17 mouse cellular contexts compared by ENCODE assay signal in genomic region chr12:36681779-36682178, GRCm38 (mm10).
A peak's percentile ranks its signal among the peaks of the same experiment; 100 is the strongest.
DNase-seq lines count a peak whose midpoint lies in the region; ATAC-seq and TF ChIP-seq lines count a peak whose summit lies in the region.
"Had no signal": no experiment of that assay in that cellular context is flagged by ENCODE, and none has a peak within 500 bp of the region (broad histone marks: within the 10 kb centered on the region; RNA-seq: fewer than 3 reads in every experiment).

No protein-coding gene starts in this region.

- ATAC-seq in stomach, postnatal 0 days (ENCODE audit: low FRiP score, low TSS enrichment) = no peak
- ATAC-seq: forebrain, embryonic 13.5 days; hindbrain, embryonic 16.5 days had no signal

- in situ Hi-C loops in CH12.LX (cut with MboI; ENCODE audit: low pct_ligation_motif_present, low pct_unique_long_range_greater_than_20kb, low sequenced_read_pairs) = no loop called here

- H3K4me2 ChIP-seq in CH12.LX (ENCODE audit: insufficient read depth, low read depth, poor library complexity, severe bottlenecking) = no peak overlapping the region
- no peak overlapping the region for H3K4me2 ChIP-seq in stomach, postnatal 0 days (replicated peaks; ENCODE audit: low read depth)
- H3K4me2 ChIP-seq: forebrain, embryonic 13.5 days; heart, embryonic 13.5 days; hindbrain, embryonic 12.5 days had no signal

- H3K27ac ChIP-seq in heart, adult 2 months = no peak overlapping the region
- H3K27ac ChIP-seq in layer of hippocampus, adult 2 months = no peak overlapping the region
- no peak overlapping the region for H3K27ac ChIP-seq in CH12.LX (ENCODE audit: insufficient read depth, low read depth)
- H3K27ac ChIP-seq in stomach, postnatal 0 days (replicated peaks) = no peak overlapping the region
- H3K27ac ChIP-seq: embryonic facial prominence, embryonic 10.5 days; forebrain, embryonic 13.5 days; heart, embryonic 13.5 days; hindbrain, embryonic 12.5 days had no signal

- peak; percentile 63 for TF ChIP-seq CTCF in heart, adult 2 months (IDR thresholded peaks at IDR 0.05)
- TF ChIP-seq CTCF in layer of hippocampus, adult 2 months (conservative IDR thresholded peaks at IDR 0.05) = peak; percentile 64
- peak in 1 of 2 experiments; percentile 51; a peak in 2 of 4 replicates for TF ChIP-seq CTCF in CH12.LX (conservative IDR thresholded peaks at IDR 0.05 in 1 of 2, IDR thresholded peaks at IDR 0.05 in 1 of 2; ENCODE audit: low read depth in 2 of 2, low read length in 2 of 2)
- TF ChIP-seq CTCF in stomach, postnatal 0 days (IDR thresholded peaks at IDR 0.05; ENCODE audit: low read depth) = peak; percentile 16; the same call in 1 of the 2 replicates

- H3K36me3 ChIP-seq in heart, adult 2 months (ENCODE audit: control insufficient read depth, insufficient read depth, low read length) = no peaks in the 10 kb centered on the region
- H3K36me3 ChIP-seq in CH12.LX (replicated peaks in 1 of 2; ENCODE audit: control insufficient read depth in 1 of 2, insufficient read depth in 1 of 2, low read length in 1 of 2) = no peaks in the 10 kb centered on the region
- no peaks in the 10 kb centered on the region for H3K36me3 ChIP-seq in stomach, postnatal 0 days (ENCODE audit: control insufficient read depth, insufficient read depth, low read length)
- H3K36me3 ChIP-seq: embryonic facial prominence, embryonic 10.5 days; heart, embryonic 13.5 days; hindbrain, embryonic 12.5 days had no signal

- 69% methylated on average over 6 of the region's 6 CpGs for WGBS in heart, adult 2 months
- WGBS in stomach, postnatal 0 days = 78% methylated on average over 6 of the region's 6 CpGs

- H3K27me3 ChIP-seq in heart, adult 2 months (ENCODE audit: control insufficient read depth, insufficient read depth, low read length) = no peaks in the 10 kb centered on the region
- H3K27me3 ChIP-seq in CH12.LX (replicated peaks) = no peaks in the 10 kb centered on the region
- H3K27me3 ChIP-seq in stomach, postnatal 0 days (ENCODE audit: control insufficient read depth, insufficient read depth, low read length) = no peaks in the 10 kb centered on the region
- H3K27me3 ChIP-seq: forebrain, embryonic 13.5 days; heart, embryonic 13.5 days; hindbrain, embryonic 12.5 days had no signal

- intact Hi-C loops in heart, adult 2 months (cut with DNase I) = loop anchor here (10.0 kb wide), 1 partner anchor 763 kb away; no protein-coding TSS in a partner anchor

- dilution Hi-C loops in CH12.LX (cut with MboI; ENCODE audit: extremely low pct_ligation_motif_present, extremely low pct_unique_long_range_greater_than_20kb, low sequenced_read_pairs) = no loop called here

- TF ChIP-seq POLR2A in heart, adult 2 months (IDR thresholded peaks at IDR 0.05; ENCODE audit: insufficient read depth, low read depth, low read length) = no peak
- TF ChIP-seq POLR2A in CH12.LX (IDR thresholded peaks at IDR 0.05; ENCODE audit: low read depth, low read length) = no peak

- H3K4me3 ChIP-seq in heart, adult 2 months = no peak overlapping the region
- no peak overlapping the region for H3K4me3 ChIP-seq in layer of hippocampus, adult 2 months
- H3K4me3 ChIP-seq in CH12.LX (replicated peaks in 1 of 3; ENCODE audit: low read depth in 2 of 3, low read length in 2 of 3, poor library complexity in 1 of 3) = no peak overlapping the region
- no peak overlapping the region for H3K4me3 ChIP-seq in stomach, postnatal 0 days (ENCODE audit: low read depth, low read length)
- H3K4me3 ChIP-seq: embryonic facial prominence, embryonic 10.5 days; forebrain, embryonic 13.5 days; heart, embryonic 13.5 days; hindbrain, embryonic 12.5 days had no signal

- no peak for DNase-seq in heart, adult 2 months
- DNase-seq in heart, adult 9 months (ENCODE audit: low spot score in 2 of 2) = no peak
- no peak for DNase-seq in layer of hippocampus, adult 2 months (ENCODE audit: low spot score in 2 of 2)
- no peak for DNase-seq in layer of hippocampus, adult 9-11 months
- no peak for DNase-seq in CH12.LX (ENCODE audit: extremely low read depth)
- no peak for DNase-seq in stomach, postnatal 0 days (ENCODE audit: low spot score)
- DNase-seq: adrenal gland, adult 8-10 months; adrenal gland, postnatal 36 days; cerebellum, adult 2 months; cerebellum, postnatal 10 days; gastrocnemius, postnatal 10 days; heart, postnatal 36 days had no signal

- TF ChIP-seq RAD21 in CH12.LX (IDR thresholded peaks at IDR 0.05; ENCODE audit: low read depth, low read length) = peak; percentile 52

- no peaks in the 10 kb centered on the region for H3K4me1 ChIP-seq in heart, adult 2 months (ENCODE audit: control insufficient read depth, insufficient read depth, low read length)
- no peaks in the 10 kb centered on the region for H3K4me1 ChIP-seq in CH12.LX (ENCODE audit: control insufficient read depth in 1 of 2, insufficient read depth in 2 of 2)
- no peaks in the 10 kb centered on the region for H3K4me1 ChIP-seq in stomach, postnatal 0 days (replicated peaks; ENCODE audit: control insufficient read depth, insufficient read depth)
- H3K4me1 ChIP-seq: embryonic facial prominence, embryonic 10.5 days; forebrain, embryonic 13.5 days; heart, embryonic 13.5 days; hindbrain, embryonic 12.5 days had no signal

- no peak overlapping the region for H3K9ac ChIP-seq in heart, adult 2 months (ENCODE audit: low read depth, low read length)
- H3K9ac ChIP-seq in CH12.LX (ENCODE audit: insufficient read depth, low read depth) = no peak overlapping the region
- H3K9ac ChIP-seq in stomach, postnatal 0 days (ENCODE audit: low read length) = no peak overlapping the region
- H3K9ac ChIP-seq: forebrain, embryonic 13.5 days; heart, embryonic 13.5 days; hindbrain, embryonic 12.5 days had no signal

- H3K79me2 ChIP-seq in heart, adult 2 months (replicated peaks; ENCODE audit: control insufficient read depth, insufficient read depth, low read length) = no peaks in the 10 kb centered on the region
- no peaks in the 10 kb centered on the region for H3K79me2 ChIP-seq in CH12.LX (replicated peaks; ENCODE audit: control insufficient read depth, extremely low read depth, insufficient read depth, poor library complexity, severe bottlenecking)

- no peaks in the 10 kb centered on the region for H3K9me3 ChIP-seq in CH12.LX (replicated peaks; ENCODE audit: low read length)
- H3K9me3 ChIP-seq in stomach, postnatal 0 days (ENCODE audit: control insufficient read depth, low read length) = no peaks in the 10 kb centered on the region
- H3K9me3 ChIP-seq: embryonic facial prominence, embryonic 10.5 days; forebrain, embryonic 13.5 days; heart, embryonic 13.5 days; hindbrain, embryonic 12.5 days had no signal

- no peak for TF ChIP-seq EP300 in heart, adult 2 months (IDR thresholded peaks at IDR 0.05; ENCODE audit: insufficient read depth, low read depth, low read length)
- TF ChIP-seq EP300 in CH12.LX (IDR thresholded peaks at IDR 0.05; ENCODE audit: low read length) = no peak
- TF ChIP-seq EP300 in stomach, postnatal 0 days (optimal IDR thresholded peaks at IDR 0.05) = no peak

TF ChIP-seq in CH12.LX, 34 proteins besides CTCF, POLR2A, EP300 and RAD21:
- TF ChIP-seq GABPA (IDR thresholded peaks at IDR 0.05; ENCODE audit: insufficient replicate concordance, low read depth, low read length) (no peak), SMC3 (IDR thresholded peaks at IDR 0.05; ENCODE audit: low read depth, low read length) (0 out of 2 replicates have a peak, but pooled peaks have one; percentile 3), JUN (IDR thresholded peaks at IDR 0.05; ENCODE audit: insufficient read depth, low read depth, low read length) (no peak)
